Mouse (Mus musculus) left cerebral cortex, adult 9 months (tissue): ENCODE data around the gene Chmp1a.
A peak's percentile ranks its signal among the peaks of the same experiment; 100 is the strongest.
"Not testable (repeated sequence)": the region's sequence is repeated elsewhere in the genome, so short reads cannot be mapped to it uniquely, and the experiment has no call there.

Experiments used
- DNase-seq, 2 experiments: peaks; one replicate each; pipeline ENCODE4 v3.0.0; 2022; ENCODE audit warnings: low spot score in 2 of 2

Gene Chmp1a

GRCm38 (mm10) chr8:123232553-123232952 is 20.0 kb upstream of the Chmp1a start:
- peak in 1 of 2 experiments; percentile 38 for DNase-seq

GRCm38 (mm10) chr8:123231742-123232141 is 19.2 kb upstream of the Chmp1a start:
- peak in 1 of 2 experiments; percentile 27 for DNase-seq

DNA sequence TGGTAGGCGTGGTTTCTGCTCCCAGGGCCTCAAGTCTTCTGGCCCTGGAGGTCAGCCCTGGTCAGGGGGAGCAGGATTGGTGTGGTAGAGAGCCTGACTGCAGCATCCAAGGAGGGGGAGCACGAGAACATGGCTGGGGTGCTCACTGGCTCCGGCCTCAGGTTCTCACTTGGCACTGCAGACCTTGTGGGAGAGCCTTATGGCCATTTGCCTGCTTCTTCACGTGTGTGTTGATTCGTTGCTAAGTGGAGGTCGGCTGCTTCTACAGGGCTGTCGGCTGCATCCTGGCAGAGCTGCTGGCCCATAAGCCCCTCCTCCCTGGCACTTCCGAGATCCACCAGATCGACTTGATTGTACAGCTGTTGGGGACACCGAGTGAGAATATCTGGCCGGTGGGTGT is 17.8 kb upstream of the Chmp1a start:
- DNase-seq, result not testable (repeated sequence)

DNA sequence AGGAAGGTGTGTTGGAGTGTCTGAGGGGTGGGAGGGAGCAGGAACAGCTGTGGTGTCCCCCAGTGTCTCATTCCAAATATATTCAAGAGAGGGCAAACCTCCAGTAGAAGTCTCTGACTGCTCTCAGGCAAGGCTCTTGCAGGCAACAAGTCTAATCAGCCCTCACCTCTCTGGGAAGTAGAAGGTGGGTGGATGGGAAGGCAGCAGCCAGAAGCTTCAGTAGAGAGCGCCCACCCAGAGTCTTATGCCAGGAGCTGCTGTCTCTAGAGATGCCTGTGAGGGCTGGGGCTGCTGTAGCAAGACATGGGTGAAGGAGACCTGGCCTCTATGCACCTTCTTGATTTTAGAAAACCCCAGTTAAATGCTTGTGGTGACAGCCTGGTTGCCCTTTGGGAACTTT is 15.9 kb upstream of the Chmp1a start:
- DNase-seq, result peak in 1 of 2 experiments; percentile 42

DNA sequence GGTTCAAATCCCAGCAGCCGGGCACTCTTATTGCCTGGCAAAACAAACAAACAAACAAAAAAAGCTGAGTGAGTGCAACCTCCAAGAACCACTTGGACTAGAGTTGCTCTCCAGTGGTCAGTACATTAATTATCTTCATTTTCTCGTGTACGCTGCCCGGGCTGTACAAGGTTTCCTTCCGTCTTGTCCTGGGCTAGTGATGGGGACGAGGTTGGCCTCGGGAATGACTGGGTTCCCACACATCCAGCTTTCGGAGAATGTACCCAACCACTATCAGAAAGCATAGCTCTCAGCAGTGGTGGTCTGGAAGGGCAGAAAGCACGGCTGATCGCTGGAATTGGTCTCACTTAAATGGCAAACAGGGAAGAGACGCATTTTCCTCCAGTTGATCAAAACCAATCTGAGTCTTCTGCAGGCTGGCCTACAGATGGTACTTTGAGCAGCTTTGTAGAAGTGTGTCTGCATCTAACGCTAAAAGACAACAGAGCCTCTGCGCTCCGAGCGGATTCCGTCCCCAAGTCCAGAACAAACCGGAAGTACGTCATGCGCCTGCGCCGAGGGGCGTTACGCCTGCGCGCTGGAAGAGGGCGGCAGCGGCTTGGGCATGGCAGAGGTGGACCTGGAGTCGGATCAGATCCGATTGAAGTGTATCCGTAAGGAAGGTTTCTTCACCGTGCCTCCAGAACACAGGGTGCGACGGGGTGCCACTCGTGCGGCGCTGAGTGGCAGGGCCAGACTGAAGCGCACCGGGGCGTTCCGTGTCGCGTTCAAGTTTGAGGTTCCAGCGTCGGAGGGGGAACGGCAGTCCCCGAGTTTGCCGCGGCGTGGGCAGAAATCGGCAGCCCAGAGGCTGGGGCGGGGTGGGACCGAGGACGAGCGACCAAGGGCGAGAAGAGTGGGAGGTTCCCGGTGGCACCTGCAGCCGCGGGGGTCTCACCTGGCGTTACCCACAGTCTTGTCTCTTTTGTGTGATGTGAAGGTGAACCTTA is 12.0 kb upstream of the Chmp1a start, which contains the start of gene Cdk10:
Gene Cdk10 (plus strand): TSS at position 565 of the 989 bp plus-strand sequence.
- DNase-seq, result peak; percentile 75 to 93

- no peak for DNase-seq
These were observed 8.4 kb upstream of the Chmp1a start for GRCm38 (mm10) chr8:123220917-123221316.

DNA sequence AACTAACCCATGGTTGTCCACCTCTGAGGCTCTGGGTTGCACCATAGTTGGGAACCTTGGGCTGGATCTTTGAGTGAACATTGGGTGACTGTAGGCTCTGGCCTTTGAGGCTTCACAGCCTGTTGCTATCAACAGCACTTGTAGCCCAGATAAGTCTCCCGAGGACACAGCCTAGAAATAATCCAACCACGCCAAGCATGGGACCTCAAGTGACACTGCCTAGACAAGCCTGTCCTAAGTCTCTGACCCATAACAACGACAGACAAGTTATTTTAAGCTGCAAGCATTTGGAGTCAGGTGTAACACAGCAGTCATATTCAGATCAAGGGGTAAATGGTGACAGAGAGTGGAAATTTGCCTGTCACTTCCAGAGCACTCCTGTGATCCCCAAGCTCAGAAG is 2.9 kb upstream of the Chmp1a start:
- DNase-seq, result no peak

GRCm38 (mm10) chr8:123213118-123213772 is 682 bp upstream of the Chmp1a start:
- DNase-seq, result no peak

DNA sequence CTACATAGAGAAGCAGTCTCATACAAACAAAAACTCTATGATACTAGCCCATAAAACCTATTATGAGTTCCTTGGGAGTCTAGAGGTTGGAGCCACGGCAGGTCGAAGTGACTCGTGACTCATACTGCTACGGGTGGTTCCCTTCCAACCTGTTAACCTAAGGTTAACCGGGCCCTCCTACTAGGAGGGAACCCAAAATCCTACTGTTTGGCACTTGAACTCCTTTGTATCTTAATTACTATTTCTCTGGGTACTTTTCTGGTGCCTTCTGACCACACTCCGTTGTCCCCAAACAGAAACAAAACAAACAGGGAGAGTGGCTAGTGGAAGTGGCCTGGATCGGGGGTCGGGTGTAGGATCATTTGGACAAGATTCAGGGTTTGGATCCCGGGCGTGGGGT is 687 bp downstream of the Chmp1a start:
- DNase-seq, result no peak

DNA sequence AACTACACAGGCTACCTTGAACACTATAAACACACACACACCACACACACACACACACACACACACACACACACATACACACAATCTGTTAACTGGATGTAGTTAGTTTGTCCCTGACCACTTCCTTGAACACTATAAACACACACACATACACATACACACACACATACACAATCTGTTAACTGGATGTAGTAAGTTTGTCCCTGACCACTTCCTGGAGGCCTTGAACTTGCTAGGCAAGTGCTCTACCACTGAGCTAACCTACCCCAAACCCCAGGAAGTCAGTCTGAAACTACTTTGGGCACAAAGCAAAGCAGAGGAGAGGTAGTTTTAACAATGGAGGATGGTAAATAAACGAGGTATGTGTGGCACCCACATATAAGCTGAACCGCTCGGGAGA is 9.0 kb downstream of the Chmp1a start:
- DNase-seq, result no peak

DNA sequence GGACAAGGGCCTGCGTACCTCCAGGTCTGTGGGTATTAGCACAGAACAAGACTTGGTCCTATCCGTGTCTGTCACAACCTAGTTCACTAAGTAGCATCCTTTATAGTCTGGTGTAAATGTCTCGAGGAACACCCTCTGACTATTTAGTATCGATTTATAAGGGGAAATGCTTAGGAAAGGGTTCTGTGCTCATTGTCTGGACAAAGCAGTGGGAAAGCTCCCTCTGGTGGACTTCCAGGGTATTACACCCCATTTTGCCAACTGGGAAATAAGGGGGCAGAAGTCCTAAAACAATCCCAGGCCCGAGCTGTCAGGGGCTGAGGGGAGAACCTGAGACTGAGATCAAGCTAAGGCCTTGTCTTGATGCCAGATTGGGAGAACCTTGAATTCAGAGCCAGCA is 10.3 kb downstream of the Chmp1a start:
- peak in 1 of 2 experiments; percentile 76 for DNase-seq

GRCm38 (mm10) chr8:123199864-123200263 is 12.7 kb downstream of the Chmp1a start:
- no peak for DNase-seq

DNA sequence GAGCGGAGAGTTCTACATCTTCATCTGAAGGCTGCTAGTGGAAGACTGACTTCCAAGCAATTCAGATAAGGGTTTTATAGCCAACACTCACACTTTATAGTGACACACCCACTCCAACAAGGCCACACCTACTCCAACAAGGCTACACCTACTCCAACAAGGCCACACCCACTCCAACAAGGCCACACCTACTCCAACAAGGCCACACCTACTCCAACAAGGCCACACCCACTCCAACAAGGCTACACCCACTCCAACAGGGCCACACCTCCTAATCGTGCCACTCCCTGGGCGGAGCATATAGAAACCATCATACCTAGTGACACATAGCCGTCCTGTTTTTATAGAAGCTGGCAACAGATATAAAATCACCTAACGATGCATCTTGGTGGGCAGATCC is 15.5 kb downstream of the Chmp1a start:
- DNase-seq, result not testable (repeated sequence)

DNA sequence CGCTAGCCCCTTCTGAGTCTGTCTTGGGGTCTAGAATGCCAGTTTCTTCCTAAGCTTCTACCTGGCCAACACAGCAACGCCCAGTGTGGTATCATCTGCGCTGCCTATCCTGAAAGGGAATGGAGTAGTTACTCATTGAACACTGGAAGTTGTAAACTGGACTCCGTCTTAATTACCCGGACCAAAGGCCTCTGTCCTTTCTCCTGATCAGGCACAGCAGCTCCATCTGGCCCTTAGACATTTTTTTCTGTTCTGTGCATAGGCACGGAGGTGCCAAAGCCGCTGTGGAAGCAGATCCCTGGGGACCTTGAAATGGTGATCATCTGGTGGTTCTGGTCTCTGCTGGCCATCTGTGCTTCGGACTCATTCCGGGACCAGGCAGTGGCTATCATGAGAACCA is 18.8 kb downstream of the Chmp1a start:
- no peak for DNase-seq

- DNase-seq, result no peak
These were observed 20.7 kb downstream of the Chmp1a start for GRCm38 (mm10) chr8:123191908-123192307.

- DNase-seq, result peak; percentile 38 to 87
These were observed 21.9 kb downstream of the Chmp1a start for GRCm38 (mm10) chr8:123190678-123191077.

DNA sequence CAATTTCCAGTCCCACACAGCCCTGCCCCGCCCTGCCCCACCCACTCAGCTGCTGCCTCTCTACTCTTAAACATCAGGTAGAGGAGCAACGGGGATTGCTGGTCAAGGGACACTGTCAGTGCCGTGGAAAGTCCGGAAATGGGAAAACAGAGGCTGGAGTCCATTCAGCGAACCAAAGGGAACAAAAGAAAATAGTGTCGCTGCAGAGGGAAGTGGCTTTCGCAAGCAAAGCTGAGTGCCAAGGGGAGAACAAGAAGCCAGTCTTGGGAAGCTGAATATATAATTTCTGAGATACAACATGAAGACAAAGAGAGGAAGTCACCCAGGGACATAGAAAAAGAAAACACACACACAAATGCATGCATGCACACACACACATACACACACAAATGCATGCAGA is 23.7 kb downstream of the Chmp1a start:
- DNase-seq, result no peak

DNA sequence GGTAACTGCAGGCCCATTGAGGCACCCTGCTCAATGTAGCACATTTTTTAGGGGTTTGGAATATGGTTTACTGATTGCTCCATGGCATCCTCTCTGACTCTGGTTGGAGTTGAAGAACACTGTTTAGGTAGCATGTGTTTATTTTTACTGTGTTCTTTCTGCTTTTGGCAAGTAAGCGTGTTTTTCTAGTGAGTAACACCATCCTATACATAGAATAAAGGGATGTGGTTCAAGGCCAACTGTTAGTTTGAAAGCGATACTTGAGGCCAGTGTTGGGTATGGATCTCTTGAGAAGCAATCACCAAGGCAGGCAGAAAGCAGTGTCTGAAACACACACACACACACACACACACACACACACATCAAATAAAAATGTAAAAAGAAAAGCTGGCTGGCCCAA is 24.6 kb downstream of the Chmp1a start:
- DNase-seq, result no peak

- no peak for DNase-seq
These were observed 26.8 kb downstream of the Chmp1a start, which contains the start of gene Dpep1 for GRCm38 (mm10) chr8:123185566-123186409. Gene Dpep1, plus strand, starts transcription at chr8:123186242.

DNA sequence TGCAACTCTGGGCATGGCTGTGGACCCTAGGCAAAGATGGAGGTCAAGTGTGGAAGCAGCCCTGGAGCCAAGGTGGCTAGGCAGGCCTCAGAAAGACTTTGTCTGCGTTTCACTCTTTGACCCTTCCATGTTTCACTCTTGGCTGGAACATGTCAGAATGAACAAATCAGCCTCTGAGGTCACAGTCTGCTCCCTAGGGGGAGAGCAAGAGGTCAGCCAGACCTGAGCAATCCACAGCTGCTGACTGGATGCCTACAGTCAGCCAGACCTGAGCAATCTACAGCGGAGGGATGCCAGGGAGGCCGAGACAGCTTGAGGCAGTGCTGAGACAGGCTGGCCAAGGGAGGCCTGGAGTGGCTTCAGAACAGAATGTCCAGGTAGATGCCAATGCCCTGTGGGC is 31.2 kb downstream of the Chmp1a start:
- DNase-seq, result no peak

DNA sequence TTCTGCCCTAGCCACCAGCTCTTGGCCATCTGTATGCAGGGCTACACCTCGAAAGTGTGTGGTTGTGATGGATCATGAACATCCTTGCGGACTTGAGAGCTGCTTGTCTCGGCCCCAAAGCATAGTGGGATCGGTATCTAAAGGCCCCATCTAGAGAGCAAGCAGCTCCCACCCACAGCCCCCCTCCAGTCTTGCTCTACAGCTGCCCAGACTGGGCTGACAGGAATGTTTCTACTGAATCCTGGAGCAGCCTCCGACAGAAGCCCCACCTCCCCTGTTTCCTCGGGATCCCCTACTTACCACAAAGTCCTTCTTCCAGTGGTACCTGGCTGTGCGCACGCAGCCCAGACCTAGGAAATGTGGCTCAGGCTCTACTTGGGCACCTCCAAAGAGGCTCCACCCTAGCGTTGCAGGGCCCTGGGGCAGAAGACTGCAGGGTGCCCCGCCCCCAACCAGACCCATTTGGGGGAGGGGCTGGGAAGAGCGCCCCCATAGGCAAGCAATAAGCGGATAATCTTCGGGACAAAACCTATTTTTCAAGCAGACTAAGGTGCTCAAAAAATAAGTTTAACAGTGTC is 54.6 kb downstream of the Chmp1a start, which contains the start of gene Sult5a1:
Gene Sult5a1 (minus strand): TSS at position 428 of the 578 bp plus-strand sequence.
- DNase-seq, result no peak
